Mouse (Mus musculus) liver, adult 2 months (tissue): ENCODE data around the gene Lelp1. TPM values are rescaled to one million over a fixed set of nuclear protein-coding genes. Genes with fewer than 3 reads are reported as not detected.

Experiments used
- DNase-seq: peaks from one replicate; pipeline ENCODE4 v3.0.0-alpha.2; 2011; ENCODE audit warnings: low read depth, low spot score; ENCODE audit errors: extremely low read depth
- H3K27ac ChIP-seq: fragments of 200-500 bp; replicated peaks from 2 replicates; pipeline ENCODE4 v1.5.1; 2012; ENCODE audit warnings: low read depth, mild to moderate bottlenecking, control low read depth, inconsistent platforms, low read length; ENCODE audit not compliant: insufficient read depth
- H3K27me3 ChIP-seq: fragments of 200-500 bp; 2 replicates; pipeline ENCODE4 v1.6.1; 2012; ENCODE audit warnings: mild to moderate bottlenecking, moderate library complexity, low read length, inconsistent platforms; ENCODE audit not compliant: control insufficient read depth, insufficient read depth
- H3K36me3 ChIP-seq: fragments of 200-500 bp; 2 replicates; pipeline ENCODE4 v1.6.1; 2012; ENCODE audit warnings: low read length, inconsistent platforms; ENCODE audit not compliant: control insufficient read depth, insufficient read depth
- H3K4me1 ChIP-seq: fragments of 200-500 bp; 2 replicates; pipeline ENCODE4 v1.6.1; 2011; ENCODE audit warnings: low read length; ENCODE audit not compliant: control insufficient read depth, insufficient read depth
- H3K4me3 ChIP-seq: fragments of 200-500 bp; 2 replicates; pipeline ENCODE4 v1.5.1; 2011; ENCODE audit warnings: low read depth, mild to moderate bottlenecking, control low read depth, low read length, moderate library complexity; ENCODE audit not compliant: insufficient read depth
- H3K79me2 ChIP-seq: fragments of 200-500 bp; 2 replicates; pipeline ENCODE4 v1.6.1; 2012; ENCODE audit warnings: inconsistent platforms, mild to moderate bottlenecking, low read length, moderate library complexity; ENCODE audit not compliant: control insufficient read depth, insufficient read depth
- H3K9ac ChIP-seq: fragments of 200-500 bp; 2 replicates; pipeline ENCODE4 v1.6.1; 2012; ENCODE audit warnings: low read depth, mild to moderate bottlenecking, control low read depth, inconsistent platforms, low read length
- CTCF ChIP-seq: fragments of 200-500 bp; IDR thresholded peaks from 2 replicates; pipeline ENCODE4 v1.5.1; 2011; ENCODE audit warnings: low read depth, low read length, control low read depth
- POLR2A ChIP-seq: fragments of 200-500 bp; IDR thresholded peaks from 2 replicates; pipeline ENCODE4 v1.6.1; 2011; ENCODE audit warnings: low read length, control low read depth; ENCODE audit not compliant: insufficient read depth; ENCODE audit errors: extremely low read depth
- WGBS: fragments of 180-500 bp; shearing (Covaris S2); methylation state at CpG from one replicate; pipeline ENCODE4 v1.1.7; 2018; 5-methylcytosine and 5-hydroxymethylcytosine counted together
- polyA plus RNA-seq: library from polyadenylated mRNA; depleted of rRNA; stranded (reverse); fragments of >200 nt; gene quantifications from 2 replicates; pipeline ENCODE4 v1.2.3, GENCODE M21; 2012; rRNA removed
- total RNA-seq: library from RNA; depleted of rRNA; stranded (reverse); fragments of >200 nt; gene quantifications from 2 replicates; pipeline ENCODE4 v1.2.3, GENCODE M21; 2014; rRNA removed

Gene Lelp1
- total RNA-seq: not detected in 2 replicates
- polyA plus RNA-seq: 0.15 TPM in 1 of 2 replicates, not detected in the other

GRCm38 (mm10) chr3:92142644-92143043 lies at the start of gene Lelp1:
Gene Lelp1 (minus strand): TSS chr3:92142744.
- DNase-seq: no peak
- TF ChIP-seq CTCF (no peak), POLR2A (no peak)
- H3K9ac ChIP-seq: no peak within 1 kb of the TSS
- H3K36me3 ChIP-seq: no peaks in the 10 kb centered on the region
- no peak within 1 kb of the TSS for H3K4me3 ChIP-seq
- no peaks in the 10 kb centered on the region for H3K4me1 ChIP-seq
- no peak within 1 kb of the TSS for H3K27ac ChIP-seq
- H3K27me3 ChIP-seq: no peaks in the 10 kb centered on the region
- no peaks in the 10 kb centered on the region for H3K79me2 ChIP-seq
- WGBS: 53% methylated on average over 1 of the region's 1 CpGs

- H3K36me3 ChIP-seq: no peaks in the 10 kb centered on the region
- TF ChIP-seq CTCF (no peak), POLR2A (no peak)
- no peaks in the 10 kb centered on the region for H3K4me1 ChIP-seq
- H3K79me2 ChIP-seq: no peaks in the 10 kb centered on the region
- no peaks in the 10 kb centered on the region for H3K27me3 ChIP-seq
- no peak for DNase-seq
- 66% methylated on average over 1 of the region's 1 CpGs for WGBS
- no peak overlapping the region for H3K9ac ChIP-seq
- no peak overlapping the region for H3K27ac ChIP-seq
- no peak overlapping the region for H3K4me3 ChIP-seq
Measured at GRCm38 (mm10) chr3:92176880-92177279, 34.3 kb upstream of the Lelp1 start.

- Histone ChIP-seq H3K27me3 (no peaks in the 10 kb centered on the region), H3K4me1 (no peaks in the 10 kb centered on the region), H3K27ac (no peak overlapping the region), H3K4me3 (no peak overlapping the region), H3K79me2 (no peaks in the 10 kb centered on the region), H3K9ac (no peak overlapping the region), H3K36me3 (no peaks in the 10 kb centered on the region)
- no peak for DNase-seq
- TF ChIP-seq CTCF: no peak
- no peak for TF ChIP-seq POLR2A
- WGBS: 85% methylated on average over 3 of the region's 3 CpGs
Measured at GRCm38 (mm10) chr3:92169847-92170246, 27.3 kb upstream of the Lelp1 start.

- H3K79me2 ChIP-seq: no peaks in the 10 kb centered on the region
- peak; percentile 42 for DNase-seq
- H3K27me3 ChIP-seq: no peaks in the 10 kb centered on the region
- no peak overlapping the region for H3K9ac ChIP-seq
- no peak overlapping the region for H3K4me3 ChIP-seq
- no peak overlapping the region for H3K27ac ChIP-seq
- H3K36me3 ChIP-seq: no peaks in the 10 kb centered on the region
- H3K4me1 ChIP-seq: no peaks in the 10 kb centered on the region
- TF ChIP-seq CTCF (no peak), POLR2A (no peak)
Measured at GRCm38 (mm10) chr3:92153322-92153721, 10.8 kb upstream of the Lelp1 start.

GRCm38 (mm10) chr3:92150631-92151277 lies 8.2 kb upstream of the Lelp1 start:
- TF ChIP-seq POLR2A: no peak
- peak; percentile 74 for TF ChIP-seq CTCF
- no peaks in the 10 kb centered on the region for H3K4me1 ChIP-seq
- no peaks in the 10 kb centered on the region for H3K79me2 ChIP-seq
- H3K27me3 ChIP-seq: no peaks in the 10 kb centered on the region
- no peaks in the 10 kb centered on the region for H3K36me3 ChIP-seq
- no peak overlapping the region for H3K9ac ChIP-seq
- DNase-seq: peak; percentile 42
- H3K4me3 ChIP-seq: no peak overlapping the region
- no peak overlapping the region for H3K27ac ChIP-seq
- WGBS: 22% methylated on average over 8 of the region's 8 CpGs

GRCm38 (mm10) chr3:92147913-92148312 lies 5.4 kb upstream of the Lelp1 start:
- no peak for DNase-seq
- Histone ChIP-seq H3K27ac (no peak overlapping the region), H3K36me3 (no peaks in the 10 kb centered on the region), H3K9ac (no peak overlapping the region), H3K27me3 (no peaks in the 10 kb centered on the region), H3K4me1 (no peaks in the 10 kb centered on the region), H3K4me3 (no peak overlapping the region), H3K79me2 (no peaks in the 10 kb centered on the region)
- TF ChIP-seq CTCF: no peak
- no peak for TF ChIP-seq POLR2A
- WGBS: 69% methylated on average over 5 of the region's 5 CpGs
